Mouse (Mus musculus) lung, postnatal 0 days (tissue): ENCODE results near the gene Cmss1. TPM values are rescaled to one million over a fixed set of nuclear protein-coding genes. Genes with fewer than 3 reads are reported as not detected.

Experiments used
- ATAC-seq: fragments of 200-750 bp; cut with Nextera tagmentation; 2 replicates; pipeline ENCODE4 v1.8.0; 2017; ENCODE audit warnings: moderate library complexity
- DNase-seq: peaks from one replicate; pipeline ENCODE4 v3.0.0-alpha.2; 2016; ENCODE audit warnings: low spot score
- H3K27ac ChIP-seq: fragments of 300-500 bp; sonication (generic); 2 replicates; pipeline ENCODE4 v1.5.1; 2014; ENCODE audit warnings: antibody characterized with exemption, mild to moderate bottlenecking, low read length, mixed read lengths
- H3K27me3 ChIP-seq: fragments of 300-500 bp; sonication (generic); replicated peaks from 2 replicates; pipeline ENCODE4 v1.6.1; 2014; ENCODE audit warnings: low read length, mixed read lengths; ENCODE audit not compliant: insufficient read depth
- H3K36me3 ChIP-seq: fragments of 300-500 bp; sonication (generic); 2 replicates; pipeline ENCODE4 v1.6.1; 2014; ENCODE audit warnings: low read length, mixed read lengths; ENCODE audit not compliant: insufficient read depth
- H3K4me1 ChIP-seq: fragments of 300-500 bp; sonication (generic); 2 replicates; pipeline ENCODE4 v1.6.1; 2014; ENCODE audit warnings: antibody characterized with exemption, low read depth, low read length, mixed read lengths; ENCODE audit not compliant: insufficient read depth
- H3K4me2 ChIP-seq: fragments of 300-500 bp; sonication (generic); replicated peaks from 2 replicates; pipeline ENCODE4 v1.6.1; 2014; ENCODE audit warnings: low read depth, mild to moderate bottlenecking, low read length, moderate library complexity, mixed read lengths
- H3K4me3 ChIP-seq: fragments of 300-500 bp; sonication (generic); 2 replicates; pipeline ENCODE4 v1.5.1; 2014; ENCODE audit warnings: low read depth, low read length
- H3K9ac ChIP-seq: fragments of 300-500 bp; sonication (generic); replicated peaks from 2 replicates; pipeline ENCODE4 v1.6.1; 2014; ENCODE audit warnings: low read depth, mild to moderate bottlenecking
- H3K9me3 ChIP-seq: fragments of 300-500 bp; sonication (generic); 2 replicates; pipeline ENCODE4 v1.6.1; 2016; ENCODE audit warnings: low read length, mixed read lengths
- CTCF ChIP-seq: IDR thresholded peaks from 2 replicates; pipeline ENCODE4 v1.5.1; 2016; ENCODE audit warnings: antibody characterized with exemption, mild to moderate bottlenecking
- EP300 ChIP-seq: IDR thresholded peaks from 2 replicates; pipeline ENCODE4 v1.6.1; 2016; ENCODE audit warnings: antibody characterized with exemption, mild to moderate bottlenecking, control low read depth
- WGBS: fragments of 180-500 bp; shearing (Covaris S2); extraction: QIAGEN DNeasy Blood & Tissue Kit; methylation state at CpG from one replicate; pipeline ENCODE4 v1.1.7; 2014; 5-methylcytosine and 5-hydroxymethylcytosine counted together
- polyA plus RNA-seq: library from polyadenylated mRNA; unstranded; fragments of >200 nt; fragmentation: Nextera tagmentation; extraction: Ambion mirVana; gene quantifications from 2 replicates; pipeline ENCODE4 v1.2.1, GENCODE M21; 2015

Gene Cmss1
- polyA plus RNA-seq, 1 experiment from 2014 or later, result 23.1 TPM

GRCm38 (mm10) chr16:57302792-57303698 lies 303.6 kb downstream of the Cmss1 start:
- Histone ChIP-seq H3K36me3 (no peaks in the 10 kb centered on the region), H3K4me3 (no peak overlapping the region), H3K4me1 (no peaks in the 10 kb centered on the region), H3K9ac (no peak overlapping the region), H3K4me2 (no peak overlapping the region), H3K27ac (no peak overlapping the region), H3K9me3 (no peaks in the 10 kb centered on the region), H3K27me3 (no peaks in the 10 kb centered on the region)
- TF ChIP-seq EP300, result no peak
- no peak for TF ChIP-seq CTCF
- 75% methylated on average over 25 of the region's 25 CpGs for WGBS
- no peak for ATAC-seq
- no peak for DNase-seq

- ATAC-seq (no peak), DNase-seq (no peak)
- TF ChIP-seq EP300, result no peak
- no peak for TF ChIP-seq CTCF
- H3K9me3 ChIP-seq, result no peaks in the 10 kb centered on the region
- no peak overlapping the region for H3K27ac ChIP-seq
- WGBS, result 68% methylated on average over 9 of the region's 9 CpGs
- no peak overlapping the region for H3K4me3 ChIP-seq
- H3K4me1 ChIP-seq, result no peaks in the 10 kb centered on the region
- H3K27me3 ChIP-seq, result no peaks in the 10 kb centered on the region
- no peaks in the 10 kb centered on the region for H3K36me3 ChIP-seq
- no peak overlapping the region for H3K9ac ChIP-seq
- H3K4me2 ChIP-seq, result no peak overlapping the region
These were observed 305.1 kb downstream of the Cmss1 start for GRCm38 (mm10) chr16:57301512-57302115.

- H3K9me3 ChIP-seq, result no peaks in the 10 kb centered on the region
- no peak overlapping the region for H3K9ac ChIP-seq
- WGBS, result 59% methylated on average over 10 of the region's 10 CpGs
- H3K27me3 ChIP-seq, result no peaks in the 10 kb centered on the region
- TF ChIP-seq CTCF (no peak), EP300 (peak; percentile 91)
- H3K4me2 ChIP-seq, result no peak overlapping the region
- DNase-seq, result no peak
- peak; percentile 90 for ATAC-seq
- H3K4me3 ChIP-seq, result no peak overlapping the region
- H3K4me1 ChIP-seq, result no peaks in the 10 kb centered on the region
- no peaks in the 10 kb centered on the region for H3K36me3 ChIP-seq
- peak overlapping the region; percentile 59; the same call in 1 of the 2 replicates for H3K27ac ChIP-seq
These were observed 311.3 kb downstream of the Cmss1 start for GRCm38 (mm10) chr16:57295216-57295934.

- no peak for TF ChIP-seq CTCF
- TF ChIP-seq EP300, result no peak
- Histone ChIP-seq H3K4me3 (no peak within 1 kb of the TSS), H3K9ac (no peak within 1 kb of the TSS), H3K36me3 (no peaks in the 10 kb centered on the region), H3K27ac (no peak within 1 kb of the TSS), H3K4me2 (no peak within 1 kb of the TSS), H3K9me3 (no peaks in the 10 kb centered on the region), H3K4me1 (no peaks in the 10 kb centered on the region), H3K27me3 (no peaks in the 10 kb centered on the region)
- no peak for ATAC-seq
- 72% methylated on average over 2 of the region's 2 CpGs for WGBS
- DNase-seq, result no peak
These were observed 313.9 kb downstream of the Cmss1 start, which contains the start of gene Tmem30c for GRCm38 (mm10) chr16:57292765-57293164. TSS of gene Tmem30c (minus strand) at chr16:57292865.

GRCm38 (mm10) chr16:57292296-57292695 lies 314.4 kb downstream of the Cmss1 start:
- Histone ChIP-seq H3K4me3 (no peak overlapping the region), H3K27ac (no peak overlapping the region), H3K36me3 (no peaks in the 10 kb centered on the region), H3K27me3 (no peaks in the 10 kb centered on the region), H3K4me1 (no peaks in the 10 kb centered on the region), H3K9me3 (no peaks in the 10 kb centered on the region), H3K9ac (no peak overlapping the region), H3K4me2 (no peak overlapping the region)
- TF ChIP-seq CTCF (no peak), EP300 (no peak)
- no peak for ATAC-seq
- WGBS, result 54% methylated on average over 4 of the region's 4 CpGs
- no peak for DNase-seq

GRCm38 (mm10) chr16:57291696-57292095 lies 315.0 kb downstream of the Cmss1 start:
- no peak for ATAC-seq
- WGBS, result 87% methylated on average over 5 of the region's 5 CpGs
- no peak overlapping the region for H3K9ac ChIP-seq
- H3K27ac ChIP-seq, result no peak overlapping the region
- no peak overlapping the region for H3K4me2 ChIP-seq
- DNase-seq, result no peak
- no peaks in the 10 kb centered on the region for H3K4me1 ChIP-seq
- H3K4me3 ChIP-seq, result no peak overlapping the region
- no peaks in the 10 kb centered on the region for H3K9me3 ChIP-seq
- TF ChIP-seq CTCF (no peak), EP300 (no peak)
- no peaks in the 10 kb centered on the region for H3K36me3 ChIP-seq
- H3K27me3 ChIP-seq, result no peaks in the 10 kb centered on the region
